Mouse (Mus musculus): ENCODE data around the gene Sap18. TPM values are rescaled to one million over a fixed set of nuclear protein-coding genes. Genes with fewer than 3 reads are reported as not detected.

Gene Sap18
- polyA plus RNA-seq, 1 experiment = not detected

DNA sequence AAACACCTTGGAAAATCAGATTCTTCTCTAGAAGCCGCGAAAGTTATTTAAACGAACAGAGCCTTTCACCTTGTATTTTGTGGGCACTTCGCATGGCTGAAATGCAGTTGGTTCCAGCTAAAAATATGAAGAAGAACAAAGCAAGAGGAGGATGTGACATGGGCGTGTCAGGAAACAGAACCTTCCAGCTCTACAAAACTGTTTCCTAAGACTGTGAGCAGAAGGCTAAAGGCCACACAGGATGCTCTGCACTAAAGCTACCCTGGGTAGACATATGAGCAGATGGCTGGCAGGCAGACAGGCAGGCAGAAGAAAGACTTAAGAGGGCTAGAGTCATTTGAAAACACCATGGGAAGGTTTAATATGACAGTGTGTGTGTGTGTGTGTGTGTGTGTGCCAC is 28.9 kb upstream of the Sap18 start:
- Histone ChIP-seq H3K4me3 (ENCODE audit: insufficient read depth, low read depth, low read length) (no peak overlapping the region), H3K4me1 (ENCODE audit: control insufficient read depth, insufficient read depth, low read length) (no peaks in the 10 kb centered on the region), H3K27ac (ENCODE audit: insufficient read depth, low read depth, low read length) (no peak overlapping the region)
- TF ChIP-seq CTCF (IDR thresholded peaks at IDR 0.05; ENCODE audit: insufficient read depth, low read depth, low read length) (no peak), POLR2A (IDR thresholded peaks at IDR 0.05; ENCODE audit: insufficient read depth, low read depth, low read length) (no peak)
- 92% methylated on average over 5 of the region's 5 CpGs for WGBS

DNA sequence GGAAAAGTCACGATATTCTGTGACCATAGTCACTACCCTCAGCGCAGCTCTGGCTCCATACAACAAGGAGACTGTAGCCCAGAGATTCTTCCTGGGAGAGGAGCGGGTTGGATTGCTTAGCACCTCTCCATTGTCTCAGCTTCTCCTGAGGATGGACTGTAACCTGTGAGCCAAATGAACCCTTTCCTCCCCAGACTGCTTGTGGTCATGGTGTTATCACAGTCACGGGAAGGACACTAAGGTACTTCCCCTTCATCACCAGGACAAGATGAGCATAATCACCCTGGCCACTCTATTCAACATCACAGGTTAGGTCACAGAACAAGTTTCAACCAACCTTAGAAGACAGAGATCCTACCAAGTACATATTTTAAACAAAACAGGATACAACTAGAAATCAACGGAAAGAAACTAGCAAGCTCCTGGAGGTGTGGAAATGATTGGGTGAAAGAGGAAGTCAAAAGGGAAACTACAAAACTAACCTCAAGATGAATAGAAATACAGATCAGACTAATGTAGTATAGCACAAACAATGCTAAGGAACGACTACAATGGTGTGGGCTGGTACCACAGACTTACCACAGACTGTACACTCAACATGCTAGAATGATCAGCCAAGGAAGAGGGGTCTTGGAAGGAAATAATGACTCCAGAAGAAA is 25.7 kb upstream of the Sap18 start:
- Histone ChIP-seq H3K4me3 (ENCODE audit: insufficient read depth, low read depth, low read length) (no peak overlapping the region), H3K4me1 (ENCODE audit: control insufficient read depth, insufficient read depth, low read length) (no peaks in the 10 kb centered on the region), H3K27ac (ENCODE audit: insufficient read depth, low read depth, low read length) (no peak overlapping the region)
- WGBS = 86% methylated on average over 6 of the region's 6 CpGs
- TF ChIP-seq CTCF (IDR thresholded peaks at IDR 0.05; ENCODE audit: insufficient read depth, low read depth, low read length) (no peak), POLR2A (IDR thresholded peaks at IDR 0.05; ENCODE audit: insufficient read depth, low read depth, low read length) (no peak)

DNA sequence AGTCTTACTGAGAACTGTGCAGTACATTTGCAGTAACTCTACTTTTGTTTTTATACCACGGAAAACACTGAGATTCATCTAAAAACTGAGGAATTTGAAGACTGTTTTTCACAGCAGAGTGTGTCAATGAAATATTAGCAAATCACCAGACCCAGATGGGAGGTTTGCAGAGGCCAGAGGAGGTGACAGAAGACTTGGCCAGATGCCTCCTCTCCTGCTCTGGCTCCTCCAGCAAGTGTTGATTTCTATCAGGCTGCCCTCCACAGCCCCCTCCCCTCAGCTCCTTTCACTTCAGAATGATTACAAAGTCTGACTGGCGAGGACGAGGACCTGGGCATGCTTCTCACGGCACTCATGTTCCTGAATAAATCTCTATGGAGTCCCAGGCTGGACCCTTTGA is 10.6 kb upstream of the Sap18 start:
- Histone ChIP-seq H3K4me1 (ENCODE audit: control insufficient read depth, insufficient read depth, low read length) (no peaks in the 10 kb centered on the region), H3K4me3 (ENCODE audit: insufficient read depth, low read depth, low read length) (no peak overlapping the region), H3K27ac (ENCODE audit: insufficient read depth, low read depth, low read length) (no peak overlapping the region)
- 53% methylated on average over 4 of the region's 4 CpGs for WGBS
- TF ChIP-seq CTCF (IDR thresholded peaks at IDR 0.05; ENCODE audit: insufficient read depth, low read depth, low read length) (no peak), POLR2A (IDR thresholded peaks at IDR 0.05; ENCODE audit: insufficient read depth, low read depth, low read length) (no peak)

DNA sequence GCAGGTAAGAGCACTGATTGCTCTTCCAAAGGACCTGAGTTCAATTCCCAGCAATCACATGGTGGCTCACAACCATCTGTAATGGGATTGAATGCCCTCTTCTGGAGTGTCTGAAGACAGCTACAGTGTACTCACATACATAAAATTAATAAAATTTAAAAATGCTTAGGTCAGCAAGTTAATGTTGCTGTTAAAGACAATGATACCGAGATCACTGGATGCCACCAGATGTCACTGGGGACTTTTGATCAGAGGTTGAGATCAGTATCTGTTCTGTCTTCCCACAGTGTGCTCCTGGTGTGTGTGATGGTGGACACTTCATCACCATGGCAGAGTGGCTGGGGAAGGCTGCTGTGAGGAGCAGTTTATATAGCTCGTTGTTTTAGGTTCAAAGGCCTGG is 8.7 kb upstream of the Sap18 start:
- 93% methylated on average over 2 of the region's 2 CpGs for WGBS
- no peak for TF ChIP-seq POLR2A (IDR thresholded peaks at IDR 0.05; ENCODE audit: insufficient read depth, low read depth, low read length)
- no peak for TF ChIP-seq CTCF (IDR thresholded peaks at IDR 0.05; ENCODE audit: insufficient read depth, low read depth, low read length)
- H3K27ac ChIP-seq (ENCODE audit: insufficient read depth, low read depth, low read length) = no peak overlapping the region
- H3K4me3 ChIP-seq (ENCODE audit: insufficient read depth, low read depth, low read length) = no peak overlapping the region
- no peaks in the 10 kb centered on the region for H3K4me1 ChIP-seq (ENCODE audit: control insufficient read depth, insufficient read depth, low read length)

DNA sequence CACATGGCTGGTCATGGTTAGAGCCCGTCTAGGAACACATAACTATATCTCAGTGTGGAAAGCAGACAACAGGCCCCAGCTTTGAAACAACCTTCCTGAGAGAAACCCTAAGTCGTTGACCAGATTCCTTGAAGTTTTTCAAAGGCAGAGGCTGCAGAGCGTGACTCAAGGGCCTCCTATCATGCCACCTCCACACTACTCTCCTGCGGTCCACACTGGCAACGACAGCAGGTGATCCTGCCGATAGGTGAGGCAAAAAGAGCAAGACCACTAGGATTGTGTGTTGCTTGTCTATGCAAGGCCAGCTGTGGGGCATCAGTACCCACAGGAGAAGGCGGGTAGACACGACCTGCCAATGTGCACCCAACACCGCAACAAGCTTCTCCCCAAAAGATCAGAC is 8.2 kb upstream of the Sap18 start:
- no peak overlapping the region for H3K4me3 ChIP-seq (ENCODE audit: insufficient read depth, low read depth, low read length)
- no peak overlapping the region for H3K27ac ChIP-seq (ENCODE audit: insufficient read depth, low read depth, low read length)
- H3K4me1 ChIP-seq (ENCODE audit: control insufficient read depth, insufficient read depth, low read length) = no peaks in the 10 kb centered on the region
- TF ChIP-seq POLR2A (IDR thresholded peaks at IDR 0.05; ENCODE audit: insufficient read depth, low read depth, low read length) = no peak
- no peak for TF ChIP-seq CTCF (IDR thresholded peaks at IDR 0.05; ENCODE audit: insufficient read depth, low read depth, low read length)
- 95% methylated on average over 9 of the region's 9 CpGs for WGBS

DNA sequence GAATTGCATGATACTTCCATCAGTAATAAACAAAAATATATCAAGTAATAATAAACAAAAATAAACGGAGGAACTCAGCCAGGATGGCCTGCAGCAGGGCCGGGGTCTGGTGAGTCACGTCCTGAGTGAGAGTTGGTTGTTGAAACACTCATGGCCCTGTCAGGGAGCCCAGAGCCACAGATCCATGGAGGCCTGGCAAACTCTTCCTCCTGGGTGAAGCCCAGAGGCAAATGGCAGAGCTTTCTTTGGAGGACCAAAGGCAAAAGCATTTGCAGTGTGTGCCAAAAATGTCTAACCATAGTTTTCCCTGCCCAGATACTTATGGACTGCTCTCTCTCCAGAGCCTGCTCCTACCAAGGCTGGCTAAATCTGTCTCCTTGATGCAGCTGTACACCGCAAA is 6.8 kb upstream of the Sap18 start:
- WGBS = 79% methylated on average over 4 of the region's 4 CpGs
- no peak overlapping the region for H3K27ac ChIP-seq (ENCODE audit: insufficient read depth, low read depth, low read length)
- no peak for TF ChIP-seq POLR2A (IDR thresholded peaks at IDR 0.05; ENCODE audit: insufficient read depth, low read depth, low read length)
- TF ChIP-seq CTCF (IDR thresholded peaks at IDR 0.05; ENCODE audit: insufficient read depth, low read depth, low read length) = no peak

DNA sequence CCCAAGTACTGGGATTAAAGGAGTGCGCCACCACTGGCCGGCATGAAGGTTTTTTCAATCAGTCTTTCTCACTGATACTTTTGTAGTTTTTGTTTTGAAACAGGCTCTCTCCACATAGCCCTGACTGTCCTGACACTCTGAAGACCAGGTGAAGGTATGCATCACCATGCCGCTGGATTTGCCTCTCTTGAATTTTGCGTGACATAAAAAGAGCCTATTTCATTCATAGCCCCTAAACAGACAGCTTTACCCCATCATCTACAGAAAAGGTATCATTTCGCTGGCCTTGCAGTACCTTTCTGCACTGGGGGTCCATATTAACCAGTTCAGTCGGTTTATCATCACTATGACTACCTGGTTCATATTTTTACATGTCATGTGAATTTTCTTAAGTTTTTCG is 429 bp upstream of the Sap18 start:
- TF ChIP-seq CTCF (IDR thresholded peaks at IDR 0.05; ENCODE audit: insufficient read depth, low read depth, low read length) (no peak), POLR2A (IDR thresholded peaks at IDR 0.05; ENCODE audit: insufficient read depth, low read depth, low read length) (no peak)
- no peak overlapping the region; the same call in 1 of the 2 replicates for H3K4me3 ChIP-seq (ENCODE audit: insufficient read depth, low read depth, low read length)
- peaks cover 6% of the 10 kb centered on the region for H3K4me1 ChIP-seq (ENCODE audit: control insufficient read depth, insufficient read depth, low read length)
- 10% methylated on average over 7 of the region's 7 CpGs for WGBS
- no peak overlapping the region; the same call in 1 of the 2 replicates for H3K27ac ChIP-seq (ENCODE audit: insufficient read depth, low read depth, low read length)

More for the DNA sequence above, 6.8 kb upstream of the Sap18 start:
- no peaks in the 10 kb centered on the region for H3K4me1 ChIP-seq (ENCODE audit: control insufficient read depth, insufficient read depth, low read length)
- no peak overlapping the region for H3K4me3 ChIP-seq (ENCODE audit: insufficient read depth, low read depth, low read length)

DNA sequence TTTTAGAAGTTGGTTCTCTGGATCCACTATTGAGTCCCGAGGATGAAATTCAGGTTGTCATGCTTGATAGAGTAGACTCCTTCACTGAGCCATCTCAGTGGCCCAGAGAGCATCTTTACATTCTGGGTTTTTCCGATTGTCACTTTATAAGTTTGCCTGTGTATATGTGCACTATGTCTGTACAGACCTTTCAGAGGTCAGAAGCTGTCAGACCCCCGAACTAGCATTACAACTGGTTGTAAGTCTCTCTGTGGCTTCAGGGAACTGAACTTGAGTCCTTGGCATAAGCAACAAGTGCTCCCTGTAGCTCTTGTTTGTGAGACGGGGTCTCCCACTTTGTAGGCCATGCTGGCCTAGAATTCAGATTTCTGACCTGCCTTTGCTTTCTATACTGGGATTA is 5.8 kb downstream of the Sap18 start:
- Histone ChIP-seq H3K4me1 (ENCODE audit: control insufficient read depth, insufficient read depth, low read length) (peaks cover 6% of the 10 kb centered on the region), H3K4me3 (ENCODE audit: insufficient read depth, low read depth, low read length) (no peak overlapping the region), H3K27ac (ENCODE audit: insufficient read depth, low read depth, low read length) (no peak overlapping the region)
- 87% methylated on average over 4 of the region's 4 CpGs for WGBS
- no peak for TF ChIP-seq CTCF (IDR thresholded peaks at IDR 0.05; ENCODE audit: insufficient read depth, low read depth, low read length)
- no peak for TF ChIP-seq POLR2A (IDR thresholded peaks at IDR 0.05; ENCODE audit: insufficient read depth, low read depth, low read length)

DNA sequence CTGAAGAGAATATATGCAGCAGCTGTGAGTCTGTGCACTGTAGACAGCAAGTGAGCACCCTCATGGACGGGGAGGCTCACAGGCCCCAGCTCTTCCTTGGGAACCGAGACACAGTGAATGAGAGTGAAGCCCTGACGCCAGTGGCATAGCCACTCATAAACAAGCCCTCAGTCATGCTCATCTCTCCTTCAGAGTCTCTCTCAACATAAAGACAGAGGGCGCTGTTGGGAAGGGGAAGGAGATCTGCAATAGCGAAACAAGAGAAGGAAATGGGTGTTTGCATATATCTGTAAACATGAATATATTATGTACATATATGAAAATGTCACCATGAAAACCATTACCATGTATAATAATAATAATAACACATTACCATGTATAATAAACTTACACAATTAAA is 10.6 kb downstream of the Sap18 start:
- no peak overlapping the region for H3K4me3 ChIP-seq (ENCODE audit: insufficient read depth, low read depth, low read length)
- H3K27ac ChIP-seq (ENCODE audit: insufficient read depth, low read depth, low read length) = no peak overlapping the region
- WGBS = 64% methylated on average over 5 of the region's 5 CpGs
- TF ChIP-seq CTCF (IDR thresholded peaks at IDR 0.05; ENCODE audit: insufficient read depth, low read depth, low read length) (no peak), POLR2A (IDR thresholded peaks at IDR 0.05; ENCODE audit: insufficient read depth, low read depth, low read length) (no peak)
- no peaks in the 10 kb centered on the region for H3K4me1 ChIP-seq (ENCODE audit: control insufficient read depth, insufficient read depth, low read length)

DNA sequence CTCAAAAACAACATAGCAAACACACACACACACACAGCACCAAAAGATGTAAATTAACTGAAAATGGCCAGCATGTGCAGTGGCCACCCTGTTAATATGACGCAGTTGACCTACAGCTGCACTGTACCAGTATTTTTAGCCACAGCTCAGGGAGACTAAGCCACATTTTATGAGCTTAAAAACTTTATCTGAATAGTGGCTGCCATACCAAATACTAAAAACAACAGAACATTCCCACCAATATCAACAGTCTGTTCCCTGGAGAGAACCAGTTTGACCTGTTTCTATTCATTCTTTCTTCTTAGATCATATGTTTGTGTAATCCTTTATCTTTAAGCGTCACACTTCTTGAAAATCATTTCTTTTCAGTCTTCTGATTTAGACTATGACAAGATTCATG is 12.9 kb downstream of the Sap18 start:
- WGBS = 95% methylated on average over 2 of the region's 2 CpGs
- Histone ChIP-seq H3K4me1 (ENCODE audit: control insufficient read depth, insufficient read depth, low read length) (no peaks in the 10 kb centered on the region), H3K27ac (ENCODE audit: insufficient read depth, low read depth, low read length) (no peak overlapping the region), H3K4me3 (ENCODE audit: insufficient read depth, low read depth, low read length) (no peak overlapping the region)
- TF ChIP-seq CTCF (IDR thresholded peaks at IDR 0.05; ENCODE audit: insufficient read depth, low read depth, low read length) (no peak), POLR2A (IDR thresholded peaks at IDR 0.05; ENCODE audit: insufficient read depth, low read depth, low read length) (no peak)

Data from olfactory bulb, adult 2 months (tissue).